Mouse (Mus musculus) liver, adult (tissue): ENCODE data around the gene Dennd1b.

ENCODE experiments used
- GATA4 ChIP-seq: IDR thresholded peaks from 2 replicates; pipeline ENCODE4 v1.6.1; 2014; ENCODE audit warnings: mild to moderate bottlenecking, low read length; ENCODE audit not compliant: insufficient replicate concordance

The Dennd1b gene

DNA sequence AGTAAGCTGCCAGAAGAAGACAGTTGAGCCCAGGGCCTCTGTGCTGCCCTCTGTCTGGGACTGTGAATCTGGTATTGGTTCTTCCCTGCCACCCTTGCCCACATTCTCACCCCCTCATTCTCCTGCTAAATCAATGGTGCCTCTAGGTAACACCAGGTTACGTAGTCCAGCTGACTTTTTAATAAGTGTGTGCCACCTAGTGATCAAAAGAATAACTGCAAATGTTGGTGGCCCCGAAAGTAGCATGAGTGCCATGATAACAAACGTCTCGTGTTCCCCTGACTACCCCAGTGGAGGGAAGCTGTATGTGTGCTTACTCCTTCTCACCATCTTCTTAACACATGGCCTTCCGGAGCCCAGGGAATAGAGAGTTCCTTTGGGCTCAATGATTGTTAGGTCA is 199.6 kb downstream of the Dennd1b start:
- no peak for TF ChIP-seq GATA4

DNA sequence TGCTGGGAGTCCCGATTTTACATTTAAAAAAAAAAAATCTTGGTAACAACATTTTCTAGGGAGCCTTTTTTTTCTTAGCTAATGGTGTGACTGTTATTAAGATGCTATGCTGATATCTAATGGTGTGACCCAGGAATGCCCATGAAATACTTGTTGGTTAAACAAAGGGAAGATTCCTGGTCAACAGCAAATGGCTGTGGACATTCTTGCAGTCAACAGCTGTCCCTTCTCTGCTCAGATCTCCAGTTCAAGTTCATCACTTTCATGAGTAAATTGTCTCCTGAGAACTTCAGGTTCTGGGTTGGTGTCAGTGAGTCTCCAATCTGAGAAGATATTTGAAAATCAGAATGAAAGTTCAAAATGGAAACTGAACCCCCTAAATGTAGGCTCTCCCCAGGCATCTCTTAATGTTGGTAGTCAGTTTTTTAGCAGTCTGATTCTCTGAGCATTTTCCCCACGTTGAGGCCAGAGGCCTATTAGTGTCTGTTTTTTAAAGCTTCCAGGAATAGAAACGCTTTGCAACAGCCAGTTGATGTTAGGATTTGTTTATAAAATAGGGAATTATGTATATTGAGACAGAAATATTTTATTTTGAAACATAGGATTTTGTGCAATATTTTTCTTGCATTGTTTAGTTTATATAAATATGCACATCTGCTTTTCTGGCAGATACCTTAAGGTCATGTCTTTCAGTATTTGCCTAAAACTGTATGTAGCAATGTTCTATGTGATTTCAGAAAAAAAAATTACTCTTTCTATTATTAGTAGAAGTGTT is 211.0 kb downstream of the Dennd1b start:
- TF ChIP-seq GATA4: no peak

DNA sequence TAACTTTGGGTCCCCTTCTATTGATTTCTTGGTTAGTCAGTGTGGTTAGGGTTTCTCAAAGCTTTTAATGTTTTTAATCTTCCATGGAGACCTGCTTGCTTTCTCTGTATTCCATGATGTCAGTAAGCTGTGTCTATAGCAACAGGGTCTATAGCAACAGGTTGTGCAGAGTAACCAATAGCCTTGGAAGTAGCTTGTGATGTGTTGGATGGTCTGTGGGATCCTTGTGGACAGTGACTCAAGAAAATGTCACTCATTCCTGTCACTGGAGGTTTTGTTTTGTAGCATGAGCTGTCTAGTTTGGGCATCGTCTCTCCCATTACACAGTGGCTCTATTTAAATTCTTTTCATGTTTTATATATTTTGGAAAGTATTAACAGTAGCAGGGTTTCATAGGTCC is 216.5 kb downstream of the Dennd1b start:
- no peak for TF ChIP-seq GATA4

DNA sequence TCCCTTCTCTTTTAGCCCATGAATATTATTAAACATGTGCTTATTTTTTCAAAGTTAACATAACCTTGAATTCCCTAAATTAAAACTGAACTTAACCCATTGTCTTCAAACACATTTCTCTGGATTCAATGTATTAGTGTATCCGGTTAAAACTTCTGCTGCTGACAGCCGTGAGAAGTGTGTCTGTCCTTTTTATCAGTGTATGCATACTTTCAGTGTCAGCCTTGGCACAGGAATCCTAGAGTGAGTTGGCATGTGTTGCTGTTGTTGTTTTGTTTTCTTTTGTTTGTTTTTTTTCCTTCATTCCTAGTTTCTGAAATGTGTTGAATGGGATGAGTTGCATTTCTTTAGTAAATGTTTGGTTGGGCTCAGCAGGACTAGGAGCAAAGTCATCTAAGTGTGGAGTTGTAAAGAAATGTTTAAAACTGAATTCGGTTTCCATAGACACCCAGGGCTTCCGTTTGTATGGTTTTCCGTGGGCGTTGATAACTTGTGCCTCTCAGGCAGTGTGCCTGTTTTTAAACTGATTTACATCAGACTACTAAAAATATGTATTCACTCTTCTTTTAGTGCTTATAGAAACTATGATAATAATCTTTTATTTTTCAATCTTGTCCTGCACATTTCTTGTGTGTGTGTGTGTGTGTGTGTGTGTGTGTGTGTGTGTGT is 217.4 kb downstream of the Dennd1b start:
- TF ChIP-seq GATA4: no peak

DNA sequence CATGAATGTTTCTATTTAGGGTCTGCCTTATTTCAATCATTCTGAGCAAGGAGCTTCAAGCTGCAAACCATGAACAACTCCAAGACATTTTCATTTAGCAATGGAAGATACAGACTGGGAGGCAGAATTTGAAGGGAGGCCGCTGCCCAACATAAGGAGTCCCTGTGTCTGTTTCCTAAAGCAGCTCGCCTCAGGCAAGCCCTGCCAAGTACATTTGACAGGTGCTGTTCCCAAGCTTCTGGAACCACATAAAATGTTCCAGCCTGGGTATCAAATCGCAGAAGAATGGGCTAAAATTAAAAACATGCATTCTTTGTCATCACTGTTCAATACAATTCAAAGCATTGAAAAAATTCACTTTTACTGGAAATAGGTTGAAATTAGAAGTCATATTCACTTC is 229.4 kb downstream of the Dennd1b start:
- TF ChIP-seq GATA4: no peak

DNA sequence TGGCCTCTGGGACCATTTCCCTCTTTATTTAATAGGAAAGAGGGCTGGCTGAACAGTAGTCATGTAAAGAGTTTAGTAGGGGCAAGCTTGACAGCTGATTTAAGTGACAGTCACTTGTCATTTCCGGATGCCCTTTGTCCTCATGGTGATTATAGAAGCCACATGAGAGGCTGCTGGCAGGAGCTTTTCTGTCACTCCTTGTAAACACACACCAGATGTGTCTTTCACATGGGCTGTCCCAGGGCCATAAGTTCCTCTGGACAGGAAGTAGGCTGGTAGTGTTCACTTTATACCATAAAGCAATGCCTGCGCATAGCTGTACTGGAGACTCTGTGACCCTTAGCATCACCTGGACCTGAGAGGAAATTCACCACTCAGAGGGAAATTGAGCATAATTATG is 230.8 kb downstream of the Dennd1b start:
- TF ChIP-seq GATA4: no peak

DNA sequence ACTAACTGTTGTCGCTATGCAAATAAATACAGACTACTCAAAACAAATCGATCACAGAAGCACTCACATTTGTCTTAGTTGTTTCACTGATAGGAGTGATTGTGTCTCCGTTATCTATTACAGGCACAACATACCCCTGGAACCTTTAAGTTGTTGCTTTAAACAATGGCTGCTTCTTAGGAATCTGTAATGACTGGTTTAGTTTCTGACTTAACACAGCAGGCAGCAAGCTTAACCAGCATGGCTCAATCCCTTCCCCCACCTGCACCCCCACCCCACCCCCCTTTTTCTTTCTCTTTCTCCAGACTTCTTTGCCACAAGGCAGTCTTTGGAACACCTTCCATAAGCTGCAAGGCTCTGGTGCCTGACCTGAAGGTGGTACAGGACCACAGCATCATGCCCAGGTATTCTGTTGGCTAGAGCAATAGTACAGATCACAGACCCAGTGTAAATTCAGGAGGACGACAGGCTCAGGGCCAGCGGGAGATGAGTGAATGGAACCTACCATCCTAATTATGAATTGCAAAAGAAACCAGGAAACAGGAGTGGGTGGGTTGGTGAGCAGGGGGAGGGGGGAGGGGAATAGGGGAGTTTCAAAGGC is 231.3 kb downstream of the Dennd1b start:
- TF ChIP-seq GATA4: no peak

DNA sequence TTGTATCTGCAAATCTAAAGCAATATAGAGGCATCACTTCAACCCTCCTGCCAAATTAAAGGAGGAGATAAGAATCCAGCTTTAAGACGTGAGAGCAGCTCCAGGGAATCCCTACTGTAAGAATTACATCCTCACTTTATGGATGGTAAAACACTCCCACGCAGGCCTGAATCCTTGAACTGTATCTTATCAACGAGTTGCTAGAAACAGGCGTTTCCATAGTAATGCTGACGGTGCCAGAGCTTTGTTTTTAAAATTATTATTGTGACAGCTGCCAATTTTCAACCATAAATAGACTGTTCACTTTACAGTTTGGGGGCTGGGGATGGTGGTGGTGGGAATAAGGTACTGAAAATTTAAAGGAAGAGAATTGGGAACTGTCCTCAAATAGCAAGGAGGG is 239.8 kb downstream of the Dennd1b start:
- no peak for TF ChIP-seq GATA4

DNA sequence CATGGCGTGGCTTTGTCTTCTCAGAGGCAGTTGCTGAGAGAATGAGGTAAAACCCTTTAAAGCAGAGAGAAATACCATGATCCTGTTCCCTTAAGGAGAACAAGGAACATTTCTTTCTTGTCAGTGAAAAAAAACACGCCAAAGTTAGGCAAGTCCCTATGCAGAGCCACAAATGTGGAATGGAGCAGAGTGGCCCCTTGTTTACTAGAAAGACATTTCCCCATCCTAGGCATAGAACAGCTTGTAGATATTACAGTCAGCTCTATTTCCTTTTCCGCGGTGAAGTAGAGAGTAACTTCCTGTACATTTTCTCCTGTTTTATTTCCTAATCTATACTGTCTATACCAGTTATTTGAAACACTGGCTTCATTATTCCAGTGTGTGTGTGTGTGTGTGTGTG is 243.0 kb downstream of the Dennd1b start:
- no peak for TF ChIP-seq GATA4

DNA sequence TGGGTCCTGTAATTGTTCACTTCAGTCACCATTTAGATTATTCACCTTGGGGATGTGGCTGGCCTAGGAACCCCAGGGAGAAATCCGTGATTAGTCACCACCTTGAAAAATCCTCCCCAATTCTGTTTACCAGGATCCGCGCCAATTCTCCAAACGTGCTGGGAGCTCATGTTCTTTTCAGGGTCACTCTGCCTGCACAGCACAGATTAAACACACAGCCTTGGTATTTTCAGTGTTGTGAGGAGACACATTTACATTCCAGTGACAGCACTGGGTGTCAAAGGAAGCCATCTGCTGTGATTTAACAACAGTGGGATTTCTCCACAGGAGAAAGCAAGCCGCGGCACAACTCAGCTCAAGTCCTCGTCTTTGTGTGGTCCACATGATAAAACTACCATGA is 246.6 kb downstream of the Dennd1b start:
- no peak for TF ChIP-seq GATA4

DNA sequence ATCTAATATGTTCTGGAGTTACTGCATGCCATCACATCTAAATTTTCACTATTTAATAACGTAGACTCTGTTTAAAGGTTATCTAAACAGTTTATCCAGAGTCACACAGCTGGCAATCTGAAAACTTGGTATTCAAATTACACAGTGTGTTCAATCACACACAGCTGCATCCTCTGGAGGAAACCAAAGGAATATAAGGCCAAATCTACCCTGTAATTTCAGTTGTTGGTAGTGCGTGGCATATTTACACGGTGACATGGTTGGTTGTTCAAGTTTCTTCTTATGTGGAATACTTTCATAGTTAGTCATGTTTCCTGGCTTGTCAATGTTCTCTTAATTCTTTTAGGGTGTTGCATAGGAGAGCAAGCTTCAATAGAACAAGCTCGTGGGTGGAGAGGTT is 247.3 kb downstream of the Dennd1b start:
- TF ChIP-seq GATA4: no peak

DNA sequence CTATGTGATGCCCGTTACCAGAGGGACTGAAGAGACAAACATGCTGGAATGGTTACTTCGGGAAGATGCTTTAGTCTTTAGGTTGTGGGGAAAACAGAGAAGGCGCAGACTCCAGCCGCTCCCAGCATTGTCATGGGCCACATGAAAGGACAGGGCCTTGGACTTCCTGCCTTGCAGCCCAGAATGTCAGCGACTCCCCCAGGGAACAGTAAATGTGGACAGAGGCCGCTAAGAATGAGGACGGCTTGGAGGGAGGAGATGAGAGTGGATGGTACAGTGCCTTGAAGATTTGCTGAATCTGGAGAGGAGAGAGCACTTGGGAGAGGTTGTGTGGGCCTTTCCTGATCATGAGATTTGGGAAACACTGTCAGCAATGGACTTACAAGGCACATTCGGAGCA is 252.1 kb downstream of the Dennd1b start:
- no peak for TF ChIP-seq GATA4

DNA sequence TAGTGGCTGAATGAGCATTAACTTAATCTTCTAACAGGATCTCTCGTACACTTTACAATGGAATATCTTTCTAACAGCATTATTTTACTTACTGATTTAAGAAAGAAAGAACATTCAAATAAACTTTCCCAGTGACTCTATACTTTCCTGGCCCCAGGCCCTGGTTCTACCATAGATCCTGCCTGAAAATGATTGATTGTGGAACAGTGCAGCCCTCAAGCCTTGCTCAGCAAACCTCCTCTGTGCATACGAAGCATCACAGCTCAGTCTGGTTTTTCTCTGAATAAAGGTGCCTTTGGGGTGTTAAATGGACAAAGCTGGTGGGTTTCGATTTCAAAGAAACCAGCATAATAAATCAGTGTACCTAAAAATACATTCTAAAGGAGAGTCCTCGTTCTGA is 260.6 kb downstream of the Dennd1b start:
- TF ChIP-seq GATA4: no peak

DNA sequence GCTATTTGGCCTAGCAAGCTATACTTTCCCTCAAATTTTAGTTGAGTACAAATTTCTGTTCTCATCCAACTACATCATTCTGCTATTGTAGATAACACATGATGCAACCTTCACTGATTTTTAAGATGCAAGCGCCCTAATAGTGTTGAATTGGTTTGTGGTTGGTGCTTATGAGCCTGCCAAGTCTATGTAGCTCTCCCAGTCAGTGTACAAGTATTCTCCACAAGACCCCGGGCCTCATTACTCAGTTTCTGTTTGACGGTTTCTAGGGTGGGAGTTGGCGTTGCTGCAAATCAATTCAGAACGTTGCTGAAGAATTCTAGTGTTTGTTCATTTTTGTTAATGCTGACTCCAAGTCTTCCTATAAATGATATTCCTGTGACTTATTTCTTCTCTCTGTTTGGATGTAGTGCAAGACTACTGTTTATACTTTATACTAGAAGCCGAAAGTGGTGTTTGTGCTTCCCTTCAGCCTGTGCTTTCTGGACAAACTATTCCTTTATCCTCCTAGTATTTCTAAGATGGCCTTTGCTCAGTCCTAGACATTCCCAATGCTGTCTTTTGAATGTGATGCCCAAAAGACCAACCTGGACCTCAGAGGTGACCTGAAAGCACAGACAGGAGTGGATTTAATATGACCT is 261.2 kb downstream of the Dennd1b start:
- TF ChIP-seq GATA4: no peak
